Mouse (Mus musculus) layer of hippocampus, adult 8-10 months (tissue): ENCODE results near the gene Copb1. TPM values are rescaled to one million over a fixed set of nuclear protein-coding genes. Genes with fewer than 3 reads are reported as not detected.

Source experiments
- DNase-seq, 2 experiments: peaks; one replicate each; pipeline ENCODE4 v3.0.0; 2022; ENCODE audit warnings: low spot score in 2 of 2
- total RNA-seq, 4 experiments: library from RNA; stranded (reverse); gene quantifications; 2 replicates each; pipeline ENCODE4 v1.2.4; 2022

The Copb1 gene
- total RNA-seq, 4 experiments from 2014 or later, result 56.4 to 66.4 (median 63.2) TPM

GRCm38 (mm10) chr7:114169996-114170395 is 84.5 kb downstream of the Copb1 start:
- DNase-seq, result no peak

GRCm38 (mm10) chr7:114169381-114169780 is 85.1 kb downstream of the Copb1 start:
- no peak for DNase-seq

Other genes with a start within 250 kb of the Copb1 start
- 10 to 100 TPM; 21.6 to 25.8 (median 23.3) TPM for gene Rras2, start 136.9 kb downstream of the Copb1 start, total RNA-seq
- 100 to 1,000 TPM; 118 to 124 (median 118) TPM for gene Psma1, start 21.4 kb upstream of the Copb1 start, total RNA-seq
- 10 to 100 TPM in 3 of 4 experiments, 1 to 10 TPM in 1; 9.1 to 13.4 (median 11.3) TPM for gene Pde3b, start 160.6 kb upstream of the Copb1 start, total RNA-seq